Mouse (Mus musculus): Measurements from ENCODE around the gene Srsf1.

DNA sequence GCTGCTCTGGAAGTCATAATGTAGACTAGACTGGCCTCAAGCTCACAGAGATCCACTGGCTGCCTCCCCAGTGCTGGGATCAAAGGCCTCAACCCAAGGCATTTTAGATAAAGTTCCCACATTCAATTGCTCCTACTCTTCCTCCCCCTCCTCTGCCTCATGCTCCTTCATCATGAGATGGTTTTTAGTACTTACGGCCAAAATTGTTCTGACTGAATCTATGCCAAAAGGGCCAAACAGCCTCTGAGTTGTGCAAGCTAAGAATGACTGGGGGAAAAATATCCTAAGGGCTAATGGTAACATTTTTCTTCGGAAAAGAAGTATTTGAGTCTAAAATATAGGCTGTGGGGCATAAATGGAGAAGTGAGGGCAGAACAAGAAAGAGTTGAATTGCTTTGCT, 23.2 kb upstream of the Srsf1 start:
- TF ChIP-seq POLR2A (IDR thresholded peaks at IDR 0.05; ENCODE audit: borderline replicate concordance, extremely low read depth, low read depth, low read length) = no peak
- no peak for TF ChIP-seq CTCF (IDR thresholded peaks at IDR 0.05; ENCODE audit: insufficient read depth, low read length)
